Mouse (Mus musculus): ENCODE measurements around the gene Slc2a4.

Gene Slc2a4

GRCm38 (mm10) chr11:69899870-69900269, 48.1 kb downstream of the Slc2a4 start:
- no peak for DNase-seq

GRCm38 (mm10) chr11:69895291-69895690, 52.7 kb downstream of the Slc2a4 start, which contains the start of gene Acap1:
TSS of gene Acap1 (minus strand) at chr11:69895539.
- DNase-seq, result no peak

GRCm38 (mm10) chr11:69894671-69895070, 53.3 kb downstream of the Slc2a4 start:
- DNase-seq, result no peak

Measured in cerebellum, adult 18-20 months (tissue).